Mouse (Mus musculus) kidney, embryonic 15.5 days (tissue): ENCODE data around the gene Gas7. TPM values are rescaled to one million over a fixed set of nuclear protein-coding genes. Genes with fewer than 3 reads are reported as not detected.

Experiments used
- ATAC-seq: fragments of 200-750 bp; cut with Nextera tagmentation; replicated peaks from 2 replicates; pipeline ENCODE4 v1.8.0; 2017; ENCODE audit warnings: moderate TSS enrichment; ENCODE audit not compliant: low FRiP score
- H3K27ac ChIP-seq: fragments of 300-500 bp; sonication (generic); 2 replicates; pipeline ENCODE4 v1.5.1; 2015; ENCODE audit warnings: mild to moderate bottlenecking, inconsistent platforms
- H3K27me3 ChIP-seq: fragments of 300-500 bp; sonication (generic); 2 replicates; pipeline ENCODE4 v1.6.1; 2015; ENCODE audit warnings: inconsistent platforms
- H3K36me3 ChIP-seq: fragments of 300-500 bp; sonication (generic); 2 replicates; pipeline ENCODE4 v1.6.1; 2015; ENCODE audit warnings: inconsistent platforms
- H3K4me1 ChIP-seq: fragments of 300-500 bp; sonication (generic); 2 replicates; pipeline ENCODE4 v1.6.1; 2015; ENCODE audit warnings: inconsistent platforms
- H3K4me2 ChIP-seq: fragments of 300-500 bp; sonication (generic); 2 replicates; pipeline ENCODE4 v1.6.1; 2015; ENCODE audit warnings: moderate library complexity, mild to moderate bottlenecking, inconsistent platforms
- H3K4me3 ChIP-seq: fragments of 300-500 bp; sonication (generic); replicated peaks from 2 replicates; pipeline ENCODE4 v1.5.1; 2015; ENCODE audit warnings: mild to moderate bottlenecking, inconsistent platforms
- H3K9ac ChIP-seq: fragments of 300-500 bp; sonication (generic); 2 replicates; pipeline ENCODE4 v1.6.1; 2015; ENCODE audit warnings: mild to moderate bottlenecking, inconsistent platforms
- H3K9me3 ChIP-seq: fragments of 300-500 bp; sonication (generic); replicated peaks from 2 replicates; pipeline ENCODE4 v1.6.1; 2016; ENCODE audit warnings: inconsistent platforms
- WGBS: fragments of 180-500 bp; shearing (Covaris S2); methylation state at CpG from one replicate; pipeline ENCODE4 v1.1.7; 2015; ENCODE audit warnings: mixed read lengths; 5-methylcytosine and 5-hydroxymethylcytosine counted together
- polyA plus RNA-seq: library from polyadenylated mRNA; unstranded; fragments of >200 nt; fragmentation: Nextera tagmentation; extraction: Ambion mirVana; gene quantifications from 2 replicates; pipeline ENCODE4 v1.2.1, GENCODE M21; 2015

Gas7 gene
- polyA plus RNA-seq, 1 experiment from 2014 or later: 12.9 TPM

GRCm38 (mm10) chr11:67564003-67564637 is 108.9 kb downstream of the Gas7 start:
- WGBS: 86% methylated on average over 8 of the region's 8 CpGs
- H3K36me3 ChIP-seq: no peaks in the 10 kb centered on the region
- no peak overlapping the region for H3K4me3 ChIP-seq
- H3K4me2 ChIP-seq: no peak overlapping the region
- peaks cover 24% of the 10 kb centered on the region for H3K4me1 ChIP-seq
- no peak overlapping the region for H3K27ac ChIP-seq
- H3K27me3 ChIP-seq: no peaks in the 10 kb centered on the region
- no peaks in the 10 kb centered on the region for H3K9me3 ChIP-seq
- H3K9ac ChIP-seq: no peak overlapping the region
- no peak for ATAC-seq

GRCm38 (mm10) chr11:67565512-67565911 is 110.3 kb downstream of the Gas7 start:
- H3K9ac ChIP-seq: no peak overlapping the region
- H3K27ac ChIP-seq: no peak overlapping the region
- 81% methylated on average over 4 of the region's 4 CpGs for WGBS
- H3K27me3 ChIP-seq: no peaks in the 10 kb centered on the region
- H3K4me1 ChIP-seq: peaks cover 19% of the 10 kb centered on the region
- no peaks in the 10 kb centered on the region for H3K9me3 ChIP-seq
- no peaks in the 10 kb centered on the region for H3K36me3 ChIP-seq
- H3K4me3 ChIP-seq: no peak overlapping the region
- no peak overlapping the region for H3K4me2 ChIP-seq
- no peak for ATAC-seq

GRCm38 (mm10) chr11:67566704-67567103 is 111.5 kb downstream of the Gas7 start:
- Histone ChIP-seq H3K4me2 (no peak overlapping the region), H3K4me3 (no peak overlapping the region), H3K9me3 (no peaks in the 10 kb centered on the region), H3K27me3 (no peaks in the 10 kb centered on the region), H3K27ac (no peak overlapping the region), H3K36me3 (no peaks in the 10 kb centered on the region), H3K9ac (no peak overlapping the region), H3K4me1 (peaks cover 16% of the 10 kb centered on the region)
- no peak for ATAC-seq
- 79% methylated on average over 5 of the region's 5 CpGs for WGBS

- no peak overlapping the region for H3K27ac ChIP-seq
- peaks cover 16% of the 10 kb centered on the region for H3K4me1 ChIP-seq
- no peaks in the 10 kb centered on the region for H3K27me3 ChIP-seq
- no peaks in the 10 kb centered on the region for H3K9me3 ChIP-seq
- H3K4me3 ChIP-seq: no peak overlapping the region
- ATAC-seq: no peak
- H3K9ac ChIP-seq: no peak overlapping the region
- WGBS: 61% methylated on average over 5 of the region's 5 CpGs
- no peak overlapping the region for H3K4me2 ChIP-seq
- no peaks in the 10 kb centered on the region for H3K36me3 ChIP-seq
Measured at GRCm38 (mm10) chr11:67567184-67567583, 111.9 kb downstream of the Gas7 start.

GRCm38 (mm10) chr11:67567991-67568390 is 112.8 kb downstream of the Gas7 start:
- ATAC-seq: no peak
- H3K9ac ChIP-seq: no peak overlapping the region
- H3K9me3 ChIP-seq: no peaks in the 10 kb centered on the region
- H3K4me2 ChIP-seq: no peak overlapping the region
- 88% methylated on average over 4 of the region's 4 CpGs for WGBS
- peaks cover 8% of the 10 kb centered on the region for H3K4me1 ChIP-seq
- no peaks in the 10 kb centered on the region for H3K27me3 ChIP-seq
- no peak overlapping the region for H3K27ac ChIP-seq
- no peaks in the 10 kb centered on the region for H3K36me3 ChIP-seq
- no peak overlapping the region for H3K4me3 ChIP-seq

GRCm38 (mm10) chr11:67568815-67569214 is 113.6 kb downstream of the Gas7 start:
- Histone ChIP-seq H3K27ac (no peak overlapping the region), H3K4me2 (no peak overlapping the region), H3K4me1 (0 out of 2 replicates have a peak, but pooled peaks cover 6% of the 10 kb centered on the region), H3K27me3 (no peaks in the 10 kb centered on the region), H3K9me3 (no peaks in the 10 kb centered on the region), H3K36me3 (no peaks in the 10 kb centered on the region), H3K4me3 (no peak overlapping the region), H3K9ac (no peak overlapping the region)
- ATAC-seq: no peak
- 62% methylated on average over 5 of the region's 5 CpGs for WGBS

- Histone ChIP-seq H3K4me2 (no peak overlapping the region), H3K4me1 (0 out of 2 replicates have a peak, but pooled peaks cover 6% of the 10 kb centered on the region), H3K4me3 (no peak overlapping the region), H3K27ac (no peak overlapping the region), H3K9ac (no peak overlapping the region), H3K9me3 (no peaks in the 10 kb centered on the region), H3K36me3 (no peaks in the 10 kb centered on the region), H3K27me3 (no peaks in the 10 kb centered on the region)
- 81% methylated on average over 8 of the region's 8 CpGs for WGBS
- no peak for ATAC-seq
Measured at GRCm38 (mm10) chr11:67570947-67571346, 115.7 kb downstream of the Gas7 start.

GRCm38 (mm10) chr11:67574344-67574743 is 119.1 kb downstream of the Gas7 start:
- 84% methylated on average over 5 of the region's 5 CpGs for WGBS
- Histone ChIP-seq H3K4me1 (peaks cover 33% of the 10 kb centered on the region), H3K4me3 (no peak overlapping the region), H3K27ac (no peak overlapping the region), H3K9me3 (no peaks in the 10 kb centered on the region), H3K36me3 (no peaks in the 10 kb centered on the region), H3K27me3 (no peaks in the 10 kb centered on the region), H3K9ac (no peak overlapping the region), H3K4me2 (no peak overlapping the region)
- ATAC-seq: no peak

GRCm38 (mm10) chr11:67577472-67577871 is 122.2 kb downstream of the Gas7 start:
- 0 out of 2 replicates have a peak overlapping the region, but pooled peaks have one; percentile 15 for H3K27ac ChIP-seq

GRCm38 (mm10) chr11:67577994-67578393 is 122.8 kb downstream of the Gas7 start:
- 42% methylated on average over 4 of the region's 4 CpGs for WGBS
- H3K27ac ChIP-seq: 0 out of 2 replicates have a peak overlapping the region, but pooled peaks have one; percentile 15
- no peak for ATAC-seq

More at GRCm38 (mm10) chr11:67577472-67577871, 122.2 kb downstream of the Gas7 start:
- H3K4me3 ChIP-seq: no peak overlapping the region
- no peaks in the 10 kb centered on the region for H3K36me3 ChIP-seq
- H3K9ac ChIP-seq: no peak overlapping the region
- H3K27me3 ChIP-seq: no peaks in the 10 kb centered on the region
- H3K4me1 ChIP-seq: peaks cover 52% of the 10 kb centered on the region
- ATAC-seq: no peak
- H3K9me3 ChIP-seq: no peaks in the 10 kb centered on the region
- no peak overlapping the region for H3K4me2 ChIP-seq
- 56% methylated on average over 5 of the region's 5 CpGs for WGBS

GRCm38 (mm10) chr11:67579136-67579535 is 123.9 kb downstream of the Gas7 start:
- Histone ChIP-seq H3K36me3 (no peaks in the 10 kb centered on the region), H3K27me3 (no peaks in the 10 kb centered on the region), H3K4me1 (peaks cover 52% of the 10 kb centered on the region), H3K27ac (0 out of 2 replicates have a peak overlapping the region, but pooled peaks have one; percentile 27), H3K4me3 (no peak overlapping the region), H3K4me2 (no peak overlapping the region), H3K9me3 (no peaks in the 10 kb centered on the region), H3K9ac (no peak overlapping the region)
- WGBS: 52% methylated on average over 9 of the region's 9 CpGs
- no peak for ATAC-seq

More at GRCm38 (mm10) chr11:67577994-67578393, 122.8 kb downstream of the Gas7 start:
- Histone ChIP-seq H3K9ac (no peak overlapping the region), H3K4me1 (peaks cover 52% of the 10 kb centered on the region), H3K9me3 (no peaks in the 10 kb centered on the region), H3K4me2 (no peak overlapping the region), H3K36me3 (no peaks in the 10 kb centered on the region), H3K4me3 (no peak overlapping the region), H3K27me3 (no peaks in the 10 kb centered on the region)

GRCm38 (mm10) chr11:67581549-67581948 is 126.3 kb downstream of the Gas7 start:
- Histone ChIP-seq H3K9me3 (no peaks in the 10 kb centered on the region), H3K27ac (0 out of 2 replicates have a peak overlapping the region, but pooled peaks have one; percentile 3), H3K27me3 (no peaks in the 10 kb centered on the region), H3K36me3 (no peaks in the 10 kb centered on the region), H3K4me2 (no peak overlapping the region), H3K4me1 (peaks cover 46% of the 10 kb centered on the region), H3K4me3 (no peak overlapping the region), H3K9ac (no peak overlapping the region)
- WGBS: 63% methylated on average over 7 of the region's 7 CpGs
- no peak for ATAC-seq

GRCm38 (mm10) chr11:67582570-67582969 is 127.3 kb downstream of the Gas7 start:
- no peaks in the 10 kb centered on the region for H3K9me3 ChIP-seq
- peaks cover 37% of the 10 kb centered on the region for H3K4me1 ChIP-seq
- H3K9ac ChIP-seq: no peak overlapping the region
- 97% methylated on average over 4 of the region's 4 CpGs for WGBS
- no peak overlapping the region for H3K4me2 ChIP-seq
- H3K27ac ChIP-seq: no peak overlapping the region
- H3K27me3 ChIP-seq: no peaks in the 10 kb centered on the region
- no peaks in the 10 kb centered on the region for H3K36me3 ChIP-seq
- no peak overlapping the region for H3K4me3 ChIP-seq
- no peak for ATAC-seq
